Mouse (Mus musculus): ENCODE results near the gene Rab31. TPM values are rescaled to one million over a fixed set of nuclear protein-coding genes. Genes with fewer than 3 reads are reported as not detected.

Gene Rab31
- polyA plus RNA-seq, 1 experiment from 2014 or later: 64.8 TPM

DNA sequence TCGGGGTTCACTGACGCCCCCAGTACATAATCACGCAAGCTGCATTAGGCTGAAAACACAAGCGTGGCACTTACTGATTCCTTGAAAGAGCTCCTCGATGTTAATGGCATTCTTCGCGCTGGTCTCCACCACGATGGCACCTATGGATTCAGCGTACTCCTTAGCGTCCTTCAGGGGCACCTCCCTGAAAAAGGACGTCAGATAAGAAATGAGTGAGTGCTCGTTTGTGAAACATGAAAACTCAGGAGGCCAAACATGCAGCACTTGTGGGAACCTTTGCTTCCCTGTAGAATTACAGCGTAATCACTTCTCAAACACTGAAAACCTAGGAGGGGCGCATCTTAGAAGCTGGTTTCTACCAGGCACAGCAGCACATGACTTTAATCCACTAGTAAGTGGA lies 104.8 kb downstream of the Rab31 start:
- WGBS: 88% methylated on average over 14 of the region's 14 CpGs
- no peak overlapping the region for H3K9ac ChIP-seq (replicated peaks)
- no peaks in the 10 kb centered on the region for H3K9me3 ChIP-seq
- H3K4me1 ChIP-seq: no peaks in the 10 kb centered on the region
- H3K4me3 ChIP-seq: no peak overlapping the region
- no peak overlapping the region for H3K27ac ChIP-seq (replicated peaks)
- no peak for ATAC-seq (ENCODE audit: low FRiP score, low read depth)
- no peaks in the 10 kb centered on the region for H3K36me3 ChIP-seq
- H3K27me3 ChIP-seq: no peaks in the 10 kb centered on the region
- H3K4me2 ChIP-seq (replicated peaks): no peak overlapping the region

DNA sequence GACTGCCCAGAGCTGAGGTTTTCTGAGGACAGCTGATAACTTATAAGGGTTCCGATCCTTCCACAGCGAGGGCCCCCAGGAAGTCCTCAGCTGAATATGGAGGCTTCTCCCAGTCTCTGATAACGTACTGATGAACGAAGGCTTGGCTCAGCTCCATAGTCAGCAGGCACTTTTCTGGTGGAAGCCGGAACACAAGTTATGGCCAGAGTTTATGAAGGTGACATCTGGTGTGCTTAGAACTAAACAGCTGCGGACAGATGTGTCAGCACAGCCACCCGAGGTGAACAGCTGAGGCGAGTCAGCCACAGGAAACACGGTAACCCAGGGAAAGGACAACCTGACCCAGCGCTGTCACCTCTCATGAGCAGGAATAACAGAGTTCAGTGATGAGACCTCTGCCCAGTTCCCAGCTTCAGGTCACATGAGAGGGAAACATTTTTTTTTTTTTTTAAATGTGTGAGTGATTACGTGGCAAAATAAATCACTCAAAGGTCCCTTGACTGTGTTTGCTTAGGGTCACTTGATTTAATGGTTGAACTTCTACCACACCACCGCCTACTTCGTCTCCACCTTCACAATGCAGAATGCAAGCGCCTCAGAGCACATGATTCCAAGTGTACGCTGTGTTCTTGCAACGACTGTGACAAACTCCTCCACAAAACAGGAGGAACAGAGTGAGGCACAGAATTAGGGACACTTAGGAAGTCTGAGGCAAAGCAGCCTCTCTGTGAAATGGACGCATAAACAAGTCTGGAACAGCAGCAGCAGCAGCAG lies 106.0 kb downstream of the Rab31 start:
- Histone ChIP-seq H3K36me3 (no peaks in the 10 kb centered on the region), H3K9me3 (no peaks in the 10 kb centered on the region), H3K27ac (replicated peaks) (no peak overlapping the region), H3K4me2 (replicated peaks) (no peak overlapping the region), H3K9ac (replicated peaks) (no peak overlapping the region), H3K27me3 (no peaks in the 10 kb centered on the region), H3K4me3 (no peak overlapping the region), H3K4me1 (no peaks in the 10 kb centered on the region)
- no peak for ATAC-seq (ENCODE audit: low FRiP score, low read depth)
- WGBS: 87% methylated on average over 17 of the region's 17 CpGs

- WGBS: 92% methylated on average over 12 of the region's 12 CpGs
- H3K27me3 ChIP-seq: no peaks in the 10 kb centered on the region
- no peaks in the 10 kb centered on the region for H3K9me3 ChIP-seq
- no peak overlapping the region for H3K27ac ChIP-seq (replicated peaks)
- H3K36me3 ChIP-seq: no peaks in the 10 kb centered on the region
- no peak overlapping the region for H3K4me3 ChIP-seq
- no peak overlapping the region for H3K4me2 ChIP-seq (replicated peaks)
- no peak overlapping the region for H3K9ac ChIP-seq (replicated peaks)
- ATAC-seq (ENCODE audit: low FRiP score, low read depth): no peak
- no peaks in the 10 kb centered on the region for H3K4me1 ChIP-seq
These were observed 106.7 kb downstream of the Rab31 start for GRCm38 (mm10) chr17:65665786-65666387.

- Histone ChIP-seq H3K9me3 (no peaks in the 10 kb centered on the region), H3K27me3 (no peaks in the 10 kb centered on the region), H3K36me3 (no peaks in the 10 kb centered on the region), H3K4me2 (replicated peaks) (no peak overlapping the region), H3K27ac (replicated peaks) (no peak overlapping the region), H3K9ac (replicated peaks) (no peak overlapping the region), H3K4me3 (no peak overlapping the region), H3K4me1 (no peaks in the 10 kb centered on the region)
- ATAC-seq (ENCODE audit: low FRiP score, low read depth): no peak
- 76% methylated on average over 14 of the region's 14 CpGs for WGBS
These were observed 109.0 kb downstream of the Rab31 start for GRCm38 (mm10) chr17:65663329-65664078.

- Histone ChIP-seq H3K36me3 (no peaks in the 10 kb centered on the region), H3K27ac (replicated peaks) (no peak overlapping the region), H3K9ac (replicated peaks) (no peak overlapping the region), H3K4me3 (no peak overlapping the region), H3K4me1 (no peaks in the 10 kb centered on the region), H3K27me3 (no peaks in the 10 kb centered on the region), H3K4me2 (replicated peaks) (no peak overlapping the region), H3K9me3 (no peaks in the 10 kb centered on the region)
- ATAC-seq (ENCODE audit: low FRiP score, low read depth): no peak
- WGBS: 88% methylated on average over 3 of the region's 3 CpGs
These were observed 109.9 kb downstream of the Rab31 start for GRCm38 (mm10) chr17:65662662-65663061.

DNA sequence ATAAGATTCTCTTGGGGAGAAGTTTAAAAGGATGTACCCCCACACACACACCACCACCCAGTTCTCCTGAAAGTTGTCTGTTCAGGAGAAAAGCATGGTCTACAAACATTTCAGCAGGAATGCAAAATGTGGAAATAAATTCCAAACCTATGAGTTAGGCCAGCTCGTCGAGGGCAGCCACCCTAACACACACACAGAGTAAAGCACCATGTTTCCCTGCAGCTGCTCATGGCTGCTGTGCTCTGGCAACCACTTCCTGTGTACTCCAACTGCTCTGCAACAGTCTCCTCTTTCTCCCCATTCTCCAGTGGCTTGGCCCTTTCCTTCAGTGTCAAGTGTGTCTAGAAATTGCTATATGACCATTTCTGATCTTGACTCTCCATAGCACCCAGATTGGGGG lies 114.1 kb downstream of the Rab31 start:
- no peaks in the 10 kb centered on the region for H3K27me3 ChIP-seq
- no peaks in the 10 kb centered on the region for H3K9me3 ChIP-seq
- H3K36me3 ChIP-seq: 0 out of 2 replicates have a peak, but pooled peaks cover 4% of the 10 kb centered on the region
- H3K27ac ChIP-seq (replicated peaks): no peak overlapping the region
- no peaks in the 10 kb centered on the region for H3K4me1 ChIP-seq
- ATAC-seq (ENCODE audit: low FRiP score, low read depth): no peak
- WGBS: 90% methylated on average over 2 of the region's 2 CpGs
- no peak overlapping the region for H3K4me2 ChIP-seq (replicated peaks)
- H3K9ac ChIP-seq (replicated peaks): no peak overlapping the region
- no peak overlapping the region for H3K4me3 ChIP-seq

GRCm38 (mm10) chr17:65657958-65658357 lies 114.6 kb downstream of the Rab31 start:
- Histone ChIP-seq H3K9ac (replicated peaks) (no peak overlapping the region), H3K36me3 (0 out of 2 replicates have a peak, but pooled peaks cover 4% of the 10 kb centered on the region), H3K27ac (replicated peaks) (no peak overlapping the region), H3K4me1 (no peaks in the 10 kb centered on the region), H3K9me3 (no peaks in the 10 kb centered on the region), H3K27me3 (no peaks in the 10 kb centered on the region), H3K4me2 (replicated peaks) (no peak overlapping the region), H3K4me3 (no peak overlapping the region)
- ATAC-seq (ENCODE audit: low FRiP score, low read depth): no peak
- 94% methylated on average over 9 of the region's 9 CpGs for WGBS

- Histone ChIP-seq H3K9me3 (no peaks in the 10 kb centered on the region), H3K27ac (replicated peaks) (no peak overlapping the region), H3K9ac (replicated peaks) (no peak overlapping the region), H3K4me2 (replicated peaks) (no peak overlapping the region), H3K4me1 (no peaks in the 10 kb centered on the region), H3K36me3 (0 out of 2 replicates have a peak, but pooled peaks cover 4% of the 10 kb centered on the region), H3K27me3 (no peaks in the 10 kb centered on the region), H3K4me3 (no peak overlapping the region)
- WGBS: 95% methylated on average over 6 of the region's 6 CpGs
- ATAC-seq (ENCODE audit: low FRiP score, low read depth): no peak
These were observed 115.8 kb downstream of the Rab31 start for GRCm38 (mm10) chr17:65656731-65657130.

GRCm38 (mm10) chr17:65656076-65656475 lies 116.5 kb downstream of the Rab31 start:
- Histone ChIP-seq H3K4me3 (no peak overlapping the region), H3K9ac (replicated peaks) (no peak overlapping the region), H3K4me1 (no peaks in the 10 kb centered on the region), H3K36me3 (0 out of 2 replicates have a peak, but pooled peaks cover 8% of the 10 kb centered on the region), H3K27ac (replicated peaks) (no peak overlapping the region), H3K9me3 (no peaks in the 10 kb centered on the region), H3K27me3 (no peaks in the 10 kb centered on the region), H3K4me2 (replicated peaks) (no peak overlapping the region)
- ATAC-seq (ENCODE audit: low FRiP score, low read depth): no peak
- 87% methylated on average over 8 of the region's 8 CpGs for whole genome bisulfite sequencing

- Histone ChIP-seq H3K4me3 (no peak overlapping the region), H3K27me3 (no peaks in the 10 kb centered on the region), H3K4me2 (replicated peaks) (no peak overlapping the region), H3K9me3 (no peaks in the 10 kb centered on the region), H3K27ac (replicated peaks) (no peak overlapping the region), H3K36me3 (0 out of 2 replicates have a peak, but pooled peaks cover 8% of the 10 kb centered on the region), H3K4me1 (no peaks in the 10 kb centered on the region), H3K9ac (replicated peaks) (no peak overlapping the region)
- no peak for ATAC-seq (ENCODE audit: low FRiP score, low read depth)
- WGBS: 84% methylated on average over 4 of the region's 4 CpGs
These were observed 116.9 kb downstream of the Rab31 start for GRCm38 (mm10) chr17:65655608-65656007.

- no peaks in the 10 kb centered on the region for H3K4me1 ChIP-seq
- H3K4me3 ChIP-seq: no peak overlapping the region
- no peaks in the 10 kb centered on the region for H3K27me3 ChIP-seq
- H3K36me3 ChIP-seq: 0 out of 2 replicates have a peak, but pooled peaks cover 8% of the 10 kb centered on the region
- no peak overlapping the region for H3K27ac ChIP-seq (replicated peaks)
- no peak overlapping the region for H3K4me2 ChIP-seq (replicated peaks)
- H3K9ac ChIP-seq (replicated peaks): no peak overlapping the region
- 90% methylated on average over 6 of the region's 6 CpGs for WGBS
- ATAC-seq (ENCODE audit: low FRiP score, low read depth): no peak
- H3K9me3 ChIP-seq: no peaks in the 10 kb centered on the region
These were observed 122.0 kb downstream of the Rab31 start for GRCm38 (mm10) chr17:65650598-65650997.

GRCm38 (mm10) chr17:65649175-65649493 lies 123.4 kb downstream of the Rab31 start:
- Histone ChIP-seq H3K27me3 (no peaks in the 10 kb centered on the region), H3K27ac (replicated peaks) (no peak overlapping the region), H3K9me3 (no peaks in the 10 kb centered on the region), H3K9ac (replicated peaks) (no peak overlapping the region), H3K4me2 (replicated peaks) (no peak overlapping the region), H3K36me3 (0 out of 2 replicates have a peak, but pooled peaks cover 5% of the 10 kb centered on the region), H3K4me1 (no peaks in the 10 kb centered on the region), H3K4me3 (no peak overlapping the region)
- ATAC-seq (ENCODE audit: low FRiP score, low read depth): 0 out of 2 replicates have a peak, but pooled peaks have one; percentile 16
- WGBS: 95% methylated on average over 2 of the region's 2 CpGs
